Mouse (Mus musculus): Measurements from ENCODE around the gene Hic1. TPM values are rescaled to one million over a fixed set of nuclear protein-coding genes. Genes with fewer than 3 reads are reported as not detected.

Hic1 gene
- polyA plus RNA-seq, 1 experiment from 2014 or later = 0.21 TPM

DNA sequence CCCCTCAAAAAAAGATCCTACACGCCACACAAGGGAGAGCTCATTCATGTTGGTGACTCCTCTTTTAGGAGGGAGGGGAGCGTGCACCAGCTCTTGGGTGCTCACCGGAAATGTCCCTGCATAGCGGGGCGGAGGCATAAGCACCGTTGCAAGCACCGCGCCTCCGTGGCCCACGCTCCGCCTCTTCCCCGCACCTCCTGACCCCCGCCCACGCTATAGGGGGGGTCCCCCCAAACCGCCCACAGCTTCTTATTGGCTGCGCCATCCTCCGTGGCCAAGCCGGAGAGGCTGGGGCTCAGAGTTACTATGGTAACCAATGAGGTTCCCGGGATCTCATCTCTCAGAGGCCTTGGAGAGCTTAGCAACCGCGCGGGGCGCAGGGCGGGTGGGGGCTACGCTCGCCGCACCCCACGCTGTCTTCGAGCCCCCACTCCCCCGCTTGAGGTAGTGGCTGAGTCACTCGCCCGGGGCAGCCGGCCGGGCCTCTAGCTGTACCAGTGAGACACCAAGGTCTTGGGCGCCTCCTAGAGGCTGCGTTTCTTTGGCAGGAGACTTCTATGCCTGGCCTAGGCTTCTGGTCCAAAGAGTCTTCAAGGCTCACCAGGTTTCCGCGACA is 925 bp upstream of the Hic1 start:
- H3K4me1 ChIP-seq = peaks cover 89% of the 10 kb centered on the region
- H3K27me3 ChIP-seq (ENCODE audit: poor library complexity, severe bottlenecking) = peaks cover 96% of the 10 kb centered on the region
- H3K4me3 ChIP-seq = peak overlapping the region; percentile 56
- no peaks in the 10 kb centered on the region for H3K36me3 ChIP-seq (replicated peaks)
- no peaks in the 10 kb centered on the region for H3K9me3 ChIP-seq
- peak; percentile 85 for DNase-seq (ENCODE audit: extremely low spot score, low spot score)
- WGBS = under 1% methylated on average over 38 of the region's 38 CpGs
- 0 out of 2 replicates have a peak overlapping the region, but pooled peaks have one; percentile 25 for H3K27ac ChIP-seq

DNA sequence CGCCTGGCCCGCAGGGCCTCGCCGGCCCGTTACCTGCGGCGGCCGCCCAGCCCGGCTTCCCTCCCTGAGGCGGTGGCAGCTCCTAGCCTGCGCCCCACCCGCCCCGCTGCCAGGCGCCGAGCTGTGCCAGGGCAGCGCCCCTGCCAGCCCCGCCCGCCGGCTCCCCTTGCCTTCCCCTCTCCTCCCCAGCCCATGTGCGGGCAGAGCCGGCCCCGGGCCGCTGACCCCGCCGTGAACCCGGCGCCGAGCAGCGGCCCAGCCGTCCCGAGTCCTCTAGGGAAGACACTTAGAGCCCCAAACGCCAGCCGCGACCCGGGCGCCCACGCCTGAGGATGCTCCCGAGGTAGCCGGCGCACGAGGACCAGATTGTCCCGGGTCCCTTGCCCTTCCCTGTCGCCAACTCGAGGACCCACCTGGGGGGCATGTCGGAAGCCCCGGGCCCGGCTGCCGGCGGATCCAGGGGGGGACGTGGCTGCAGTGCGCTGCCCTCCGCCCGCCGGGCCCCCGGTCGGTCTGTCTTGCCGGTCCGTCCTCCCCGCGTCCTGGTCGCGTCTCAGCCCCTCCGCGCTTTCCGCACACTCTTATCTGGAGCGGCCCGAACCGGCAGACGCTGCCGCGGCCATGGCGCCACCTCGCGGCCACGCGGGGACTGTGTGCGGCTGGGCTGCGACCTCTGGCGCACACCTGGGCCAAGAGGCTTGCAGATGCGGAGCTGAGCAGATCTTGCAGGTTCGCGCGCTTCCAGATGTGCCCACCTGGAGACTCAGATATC is 543 bp downstream of the Hic1 start:
- peaks cover 91% of the 10 kb centered on the region for H3K4me1 ChIP-seq
- peak overlapping the region; percentile 57 for H3K4me3 ChIP-seq
- peak; percentile 82 for DNase-seq (ENCODE audit: extremely low spot score, low spot score)
- peaks cover under 1% of the 10 kb centered on the region for H3K36me3 ChIP-seq (replicated peaks)
- under 1% methylated on average over 83 of the region's 83 CpGs for WGBS
- peaks cover 100% of the 10 kb centered on the region for H3K27me3 ChIP-seq (ENCODE audit: poor library complexity, severe bottlenecking)
- H3K9me3 ChIP-seq = no peaks in the 10 kb centered on the region
- H3K27ac ChIP-seq = peak overlapping the region; percentile 67

DNA sequence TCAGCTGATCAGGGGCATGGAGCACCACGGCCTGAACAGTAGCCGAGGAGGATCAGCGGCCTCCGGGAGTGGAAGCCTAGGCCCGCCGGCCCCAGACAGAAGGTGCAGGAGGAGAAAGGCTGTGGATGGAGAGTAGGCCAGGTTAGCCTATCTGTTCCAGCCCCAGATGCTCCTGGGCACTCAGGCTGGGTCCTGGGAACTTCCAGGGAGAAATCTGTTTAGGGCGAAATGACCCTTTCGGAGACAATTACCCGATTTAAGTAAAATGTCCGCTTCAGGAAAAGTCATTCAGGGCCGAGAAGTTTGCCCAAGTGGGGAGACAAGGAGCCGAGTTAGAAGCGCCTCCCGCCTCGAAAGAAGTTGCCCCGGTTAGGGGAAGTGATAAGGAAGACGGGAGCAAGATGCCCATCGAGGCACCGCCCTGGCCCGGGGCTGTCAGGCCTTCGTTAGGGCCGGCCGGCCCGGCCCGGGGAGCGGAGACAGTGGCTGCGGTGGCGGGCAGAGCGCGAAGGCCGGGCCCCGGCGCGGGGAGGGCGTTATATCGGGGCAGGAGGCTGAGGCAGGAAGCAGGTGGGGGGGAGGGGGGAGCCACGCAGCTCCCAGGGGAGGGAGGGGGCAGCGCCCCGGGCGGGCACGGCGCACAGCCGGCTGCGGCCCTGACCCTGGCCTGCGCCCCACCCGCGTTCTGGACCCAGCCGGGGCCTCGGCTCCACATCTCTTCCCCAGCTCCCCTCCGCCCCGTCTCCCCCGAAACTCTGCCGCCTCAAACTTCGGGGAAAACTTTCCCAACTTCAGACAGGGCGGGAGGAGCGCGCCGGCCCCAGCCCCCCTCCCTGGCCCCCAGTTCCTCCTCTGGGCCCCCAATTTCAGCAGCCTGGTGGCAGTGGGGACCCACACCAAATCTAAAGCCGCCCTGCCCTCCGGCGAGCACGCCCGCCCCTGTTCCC is 1.4 kb downstream of the Hic1 start:
- Histone ChIP-seq H3K27me3 (ENCODE audit: poor library complexity, severe bottlenecking) (peaks cover 100% of the 10 kb centered on the region), H3K4me1 (peaks cover 82% of the 10 kb centered on the region)
- DNase-seq (ENCODE audit: extremely low spot score, low spot score) = peak; percentile 34

DNA sequence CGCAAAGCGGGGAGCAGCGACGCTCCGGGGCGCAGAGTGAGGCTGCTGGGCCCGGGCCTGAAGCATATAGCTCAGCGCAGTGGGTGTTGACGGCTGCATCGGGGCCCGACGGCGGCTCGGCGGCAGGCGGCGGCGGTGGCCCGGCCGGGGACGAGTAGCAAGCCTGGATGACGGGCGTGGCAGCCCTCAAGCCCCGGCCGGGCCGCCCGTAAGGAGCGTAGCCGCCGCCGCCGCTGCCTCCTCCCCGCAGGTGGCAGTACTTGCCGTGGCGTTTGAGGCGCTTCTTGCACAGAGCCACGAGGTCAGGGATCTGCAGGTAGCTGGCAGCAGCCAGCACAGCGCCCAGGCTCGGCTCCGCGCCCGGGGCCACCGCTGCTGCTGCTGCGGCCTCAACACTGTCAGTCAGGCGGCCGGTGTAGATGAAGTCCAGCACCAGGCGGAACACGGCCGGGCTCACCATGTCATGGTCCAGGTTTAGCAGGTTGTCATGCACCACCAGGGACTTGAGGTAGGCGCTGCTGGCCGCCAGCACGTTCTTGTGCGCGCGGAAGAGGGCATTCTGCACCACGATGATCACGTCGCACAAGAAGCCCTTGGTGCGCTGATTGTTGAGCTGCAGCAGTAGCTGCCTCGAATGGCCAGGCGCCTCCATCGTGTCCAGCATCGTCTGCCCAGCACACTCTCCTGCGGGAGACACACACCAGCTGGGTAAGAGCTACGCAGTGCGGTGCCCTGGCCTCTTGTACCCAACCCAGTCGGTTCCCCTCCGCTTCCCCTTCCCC is 2.3 kb downstream of the Hic1 start:
- Histone ChIP-seq H3K9me3 (no peaks in the 10 kb centered on the region), H3K36me3 (replicated peaks) (peaks cover 18% of the 10 kb centered on the region), H3K4me3 (peak overlapping the region; percentile 57), H3K27ac (no peak overlapping the region), H3K27me3 (ENCODE audit: poor library complexity, severe bottlenecking) (peaks cover 99% of the 10 kb centered on the region), H3K4me1 (peaks cover 74% of the 10 kb centered on the region)
- peak; percentile 53 for DNase-seq (ENCODE audit: extremely low spot score, low spot score)
- WGBS = 2% methylated on average over 68 of the region's 68 CpGs

More for the DNA sequence above, 1.4 kb downstream of the Hic1 start:
- Histone ChIP-seq H3K27ac (peak overlapping the region; percentile 67), H3K9me3 (no peaks in the 10 kb centered on the region), H3K36me3 (replicated peaks) (peaks cover 9% of the 10 kb centered on the region), H3K4me3 (peak overlapping the region; percentile 57)
- 3% methylated on average over 61 of the region's 63 CpGs for WGBS

DNA sequence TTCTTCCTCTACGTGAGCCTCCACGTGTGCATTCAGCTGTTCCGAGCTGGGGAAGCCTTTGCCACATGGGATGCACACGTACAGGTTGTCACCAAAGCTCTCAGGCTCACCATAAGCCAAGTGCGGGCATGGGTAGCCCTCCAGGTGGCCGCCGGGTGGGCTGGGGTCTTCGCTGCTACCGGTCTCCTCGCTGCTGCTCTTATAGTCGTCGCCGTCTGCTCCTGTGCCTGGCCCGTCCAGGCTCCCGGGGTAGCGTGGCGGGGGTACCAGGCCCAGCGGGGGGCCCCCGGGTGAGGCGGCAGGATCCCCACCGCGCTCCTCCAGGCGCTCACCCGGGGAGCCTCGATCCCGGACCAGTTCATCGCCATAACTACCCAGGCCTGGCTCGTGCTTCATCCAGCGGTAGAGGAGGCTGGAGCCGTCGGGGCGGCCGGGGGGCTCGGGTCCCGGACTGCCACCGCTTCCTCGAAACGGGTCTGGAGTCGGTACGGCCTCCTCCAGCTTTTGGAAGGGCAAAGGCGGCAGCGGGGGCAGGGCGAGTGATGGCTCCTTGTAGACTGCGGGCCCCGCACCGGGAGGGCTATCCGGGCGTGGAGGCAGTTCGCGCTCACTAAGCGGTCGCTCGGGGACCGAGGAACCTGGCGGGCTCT is 3.0 kb downstream of the Hic1 start:
- Histone ChIP-seq H3K9me3 (no peaks in the 10 kb centered on the region), H3K27me3 (ENCODE audit: poor library complexity, severe bottlenecking) (peaks cover 92% of the 10 kb centered on the region), H3K36me3 (replicated peaks) (peaks cover 25% of the 10 kb centered on the region), H3K4me1 (peaks cover 67% of the 10 kb centered on the region), H3K27ac (0 out of 2 replicates have a peak overlapping the region, but pooled peaks have one; percentile 4), H3K4me3 (peak overlapping the region; percentile 57)
- 3% methylated on average over 55 of the region's 55 CpGs for WGBS
- DNase-seq (ENCODE audit: extremely low spot score, low spot score) = peak; percentile 28

DNA sequence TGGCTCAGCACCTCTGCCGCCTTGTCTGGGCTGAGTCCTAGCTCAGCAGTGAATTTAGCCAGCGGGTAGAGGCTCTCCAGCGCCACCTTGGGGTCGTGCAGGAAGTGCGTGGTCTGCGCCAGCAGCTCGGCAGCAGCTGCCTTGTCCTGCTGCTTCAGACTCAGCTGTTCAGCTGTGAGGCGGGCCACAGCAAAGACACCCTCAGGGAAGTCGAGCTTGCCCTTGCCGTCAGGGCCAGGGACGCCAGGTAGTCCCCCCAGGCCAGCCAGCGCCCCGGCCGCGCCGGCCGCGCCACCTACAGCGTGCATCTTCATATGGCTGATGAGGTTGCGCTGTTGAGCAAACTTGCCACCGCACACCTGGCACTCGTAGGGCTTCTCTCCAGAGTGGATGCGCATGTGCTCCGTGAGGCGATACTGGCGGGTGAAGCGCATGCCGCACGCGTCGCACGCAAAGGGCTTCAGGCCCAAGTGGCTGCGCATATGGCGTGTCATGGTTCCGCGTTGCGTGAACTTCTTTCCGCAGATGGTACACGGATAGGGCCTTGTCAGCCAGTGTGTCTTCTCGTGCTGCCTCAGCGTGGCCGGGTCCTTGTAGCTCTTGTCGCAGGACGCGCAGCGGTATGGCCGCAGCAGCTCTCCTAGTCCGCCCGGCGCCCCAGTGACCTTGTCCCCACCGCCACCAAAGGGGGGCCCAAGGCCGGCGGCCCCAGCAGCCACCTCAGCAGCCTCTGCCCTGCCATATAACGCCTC is 3.7 kb downstream of the Hic1 start:
- 0 out of 2 replicates have a peak overlapping the region, but pooled peaks have one; percentile 4 for H3K27ac ChIP-seq
- H3K4me3 ChIP-seq = peak overlapping the region; percentile 57
- no peaks in the 10 kb centered on the region for H3K9me3 ChIP-seq
- H3K4me1 ChIP-seq = peaks cover 61% of the 10 kb centered on the region
- peaks cover 32% of the 10 kb centered on the region for H3K36me3 ChIP-seq (replicated peaks)
- 3% methylated on average over 54 of the region's 54 CpGs for WGBS
- DNase-seq (ENCODE audit: extremely low spot score, low spot score) = peak; percentile 55
- H3K27me3 ChIP-seq (ENCODE audit: poor library complexity, severe bottlenecking) = peaks cover 85% of the 10 kb centered on the region

DNA sequence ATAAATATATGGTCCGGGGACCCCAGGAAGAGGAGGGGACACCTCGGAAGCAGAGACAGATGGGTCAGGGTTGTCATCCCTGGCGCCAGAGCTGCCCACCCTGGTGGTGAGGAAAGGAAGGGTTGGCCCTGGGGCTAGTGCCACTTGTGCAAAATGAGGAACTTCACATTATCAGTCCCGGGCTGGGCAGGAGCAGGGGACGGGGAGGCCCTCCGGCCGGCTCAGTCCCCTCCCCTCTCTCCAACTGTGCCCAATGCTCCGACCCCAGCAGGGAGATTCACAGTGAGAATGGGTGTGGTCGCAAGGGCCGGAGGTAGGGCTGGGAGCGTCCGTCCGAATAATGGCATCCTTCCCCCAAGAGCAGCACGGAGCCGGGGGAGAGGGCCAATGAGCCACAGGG is 4.6 kb downstream of the Hic1 start:
- peaks cover 52% of the 10 kb centered on the region for H3K4me1 ChIP-seq
- H3K4me3 ChIP-seq = peak overlapping the region; percentile 57; the same call in 1 of the 2 replicates
- no peak for DNase-seq (ENCODE audit: extremely low spot score, low spot score)
- H3K27ac ChIP-seq = no peak overlapping the region
- H3K9me3 ChIP-seq = no peaks in the 10 kb centered on the region
- peaks cover 76% of the 10 kb centered on the region for H3K27me3 ChIP-seq (ENCODE audit: poor library complexity, severe bottlenecking)
- WGBS = 17% methylated on average over 15 of the region's 15 CpGs
- peaks cover 41% of the 10 kb centered on the region for H3K36me3 ChIP-seq (replicated peaks)

DNA sequence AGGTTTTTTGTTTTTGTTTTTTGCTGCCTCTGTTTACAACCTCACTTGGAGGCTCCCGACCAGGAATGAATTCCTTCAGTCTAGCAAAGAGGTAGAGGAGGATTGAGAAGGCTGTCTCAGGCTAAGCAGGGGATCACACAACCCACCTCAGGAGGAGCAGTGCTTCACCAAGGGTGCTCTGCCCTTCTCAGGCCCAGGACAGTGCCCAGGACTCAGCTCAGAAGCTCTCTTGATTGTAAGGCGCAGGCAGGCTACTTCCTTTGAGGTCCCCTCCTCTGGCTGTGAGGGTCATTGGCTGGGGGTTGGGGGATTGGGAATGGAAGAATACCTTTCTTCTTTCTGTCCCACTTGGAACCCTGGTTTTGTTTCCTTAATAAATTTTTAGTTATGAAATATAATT is 5.3 kb downstream of the Hic1 start:
- H3K4me1 ChIP-seq = peaks cover 45% of the 10 kb centered on the region

DNA sequence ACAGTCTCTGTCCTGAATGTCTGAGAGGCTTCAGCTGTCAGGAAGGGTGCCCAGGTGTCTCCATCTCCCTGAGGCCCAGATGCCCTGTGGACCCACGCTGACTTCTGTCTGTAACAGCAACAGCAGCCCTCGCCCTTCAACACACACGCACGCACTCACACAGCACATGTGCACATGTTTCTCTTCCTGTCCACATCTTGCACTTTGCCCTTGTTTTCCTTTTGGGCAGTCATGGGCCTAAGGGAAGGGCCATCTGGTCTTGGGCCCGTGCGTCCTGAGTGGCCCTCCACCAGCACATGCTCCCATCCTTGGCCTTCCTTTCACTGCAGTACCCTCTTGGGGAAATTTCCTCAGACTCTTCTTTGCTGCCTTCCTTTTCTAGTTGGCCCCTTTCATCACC is 5.9 kb downstream of the Hic1 start:
- H3K9me3 ChIP-seq = no peaks in the 10 kb centered on the region
- H3K4me1 ChIP-seq = peaks cover 39% of the 10 kb centered on the region
- no peak overlapping the region for H3K4me3 ChIP-seq
- no peak for DNase-seq (ENCODE audit: extremely low spot score, low spot score)
- peaks cover 54% of the 10 kb centered on the region for H3K36me3 ChIP-seq (replicated peaks)
- 77% methylated on average over 6 of the region's 6 CpGs for WGBS
- H3K27me3 ChIP-seq (ENCODE audit: poor library complexity, severe bottlenecking) = peaks cover 62% of the 10 kb centered on the region
- no peak overlapping the region for H3K27ac ChIP-seq

More for the DNA sequence above, 5.3 kb downstream of the Hic1 start:
- WGBS = 82% methylated on average over 2 of the region's 2 CpGs
- Histone ChIP-seq H3K36me3 (replicated peaks) (peaks cover 48% of the 10 kb centered on the region), H3K27me3 (ENCODE audit: poor library complexity, severe bottlenecking) (peaks cover 69% of the 10 kb centered on the region), H3K27ac (no peak overlapping the region), H3K9me3 (no peaks in the 10 kb centered on the region), H3K4me3 (no peak overlapping the region)
- DNase-seq (ENCODE audit: extremely low spot score, low spot score) = no peak

DNA sequence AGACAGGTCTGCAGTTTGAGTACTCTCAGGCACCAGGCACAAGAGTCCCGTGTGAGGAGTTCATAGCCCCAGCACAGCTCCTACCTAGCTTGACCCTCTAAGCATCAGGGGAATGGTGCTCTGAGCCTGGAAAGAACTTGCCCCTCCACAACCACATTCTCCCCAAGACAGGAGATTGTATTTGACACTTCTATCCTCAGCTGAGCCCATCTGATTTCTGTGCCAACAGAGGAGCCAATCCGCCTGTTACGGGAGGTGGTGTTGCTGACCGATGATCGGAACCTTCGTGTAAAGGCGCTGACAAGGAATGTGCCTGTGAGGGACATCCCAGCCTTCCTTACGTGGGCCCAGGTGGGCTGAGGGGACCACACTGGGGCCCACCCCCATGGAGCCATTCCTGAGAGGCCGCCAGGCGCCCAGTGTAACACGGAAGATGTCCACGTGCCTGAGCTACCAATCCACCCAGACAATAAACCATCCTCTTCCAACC is 6.7 kb downstream of the Hic1 start:
- DNase-seq (ENCODE audit: extremely low spot score, low spot score) = no peak
- 92% methylated on average over 12 of the region's 12 CpGs for WGBS
- peaks cover 39% of the 10 kb centered on the region for H3K4me1 ChIP-seq
- H3K27ac ChIP-seq = no peak overlapping the region
- no peaks in the 10 kb centered on the region for H3K9me3 ChIP-seq
- H3K36me3 ChIP-seq (replicated peaks) = peaks cover 60% of the 10 kb centered on the region
- H3K4me3 ChIP-seq = no peak overlapping the region
- peaks cover 55% of the 10 kb centered on the region for H3K27me3 ChIP-seq (ENCODE audit: poor library complexity, severe bottlenecking)

Measured in forebrain, embryonic 10.5 days (tissue).